Mouse (Mus musculus) effector memory CD4-positive, alpha-beta T cell, adult 5 months (primary cell): ENCODE data around the gene Gm2001. TPM values are rescaled to one million over a fixed set of nuclear protein-coding genes. Genes with fewer than 3 reads are reported as not detected.

ENCODE experiments used
- polyA plus RNA-seq: library from polyadenylated mRNA; unstranded; fragments of 100-300 nt; shearing (Covaris generic); gene quantifications from one replicate; pipeline ENCODE4 v1.2.1, GENCODE M21; 2017

Gene Gm2001
- not detected for polyA plus RNA-seq

DNA sequence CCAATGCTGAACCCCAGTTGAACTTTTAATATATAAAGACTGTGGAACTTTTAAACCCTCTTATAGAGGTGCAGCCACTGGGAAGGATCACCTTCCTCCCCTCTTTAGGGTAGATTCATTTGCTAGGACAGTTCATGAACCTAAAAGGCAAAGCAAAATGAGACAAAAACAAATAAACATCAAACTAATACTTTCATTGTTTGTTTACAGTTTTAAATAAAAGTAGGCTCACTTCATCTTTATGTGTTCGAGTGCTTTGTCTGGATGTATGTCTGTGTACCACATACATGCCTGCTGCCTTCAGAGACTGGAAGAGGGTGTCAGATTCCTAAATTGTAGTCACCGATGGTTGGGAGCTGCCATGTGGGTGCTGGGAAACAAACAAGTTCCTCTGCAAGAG, at the start of gene Gm2001:
Gene Gm2001, minus strand, starts transcription at position 101 of the 400 bp plus-strand sequence.

DNA sequence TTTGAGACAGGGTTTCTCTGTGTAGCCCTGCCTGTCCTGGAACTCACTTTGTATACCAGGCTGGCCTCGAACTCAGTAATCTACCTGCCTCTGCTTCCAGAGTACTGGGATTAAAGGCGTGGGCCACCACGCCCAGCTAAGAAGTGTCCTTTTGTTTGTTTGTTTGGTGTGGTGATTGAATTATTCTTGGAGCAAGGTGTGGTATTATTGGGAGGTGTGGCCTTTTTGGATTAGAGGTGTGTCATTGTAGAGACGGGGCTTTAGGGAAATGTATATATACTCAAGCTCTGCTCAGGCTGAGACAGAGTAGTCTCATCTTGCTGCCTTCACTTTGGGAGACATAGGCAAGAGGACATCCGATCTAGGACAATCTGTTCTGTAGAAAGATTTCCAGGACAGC, 31.6 kb upstream of the Gm2001 start, which contains the start of gene Gm2016:
Gene Gm2016, plus strand, starts transcription at position 301 of the 400 bp plus-strand sequence.

DNA sequence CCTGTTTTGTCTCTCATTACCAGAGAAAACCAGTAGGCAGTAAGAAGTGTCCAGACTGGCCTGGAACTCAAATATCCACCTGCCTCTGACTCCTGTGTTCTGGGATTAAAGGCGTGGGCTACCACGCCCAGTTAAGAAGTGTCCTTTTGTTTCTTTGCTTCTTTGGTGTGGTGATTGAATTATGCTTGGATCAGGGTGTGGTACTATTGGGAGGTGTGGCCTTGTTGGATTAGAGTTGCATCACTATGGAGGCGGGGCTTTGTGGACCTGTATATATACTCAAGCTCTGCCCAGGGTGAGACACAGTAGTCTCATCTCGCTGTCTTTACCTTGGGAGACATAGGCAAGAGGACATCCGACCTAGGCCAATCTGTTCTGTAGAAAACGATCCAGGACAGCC, 25.9 kb downstream of the Gm2001 start, which contains the start of gene BB287469:
Gene BB287469, plus strand, starts transcription at position 301 of the 400 bp plus-strand sequence.

DNA sequence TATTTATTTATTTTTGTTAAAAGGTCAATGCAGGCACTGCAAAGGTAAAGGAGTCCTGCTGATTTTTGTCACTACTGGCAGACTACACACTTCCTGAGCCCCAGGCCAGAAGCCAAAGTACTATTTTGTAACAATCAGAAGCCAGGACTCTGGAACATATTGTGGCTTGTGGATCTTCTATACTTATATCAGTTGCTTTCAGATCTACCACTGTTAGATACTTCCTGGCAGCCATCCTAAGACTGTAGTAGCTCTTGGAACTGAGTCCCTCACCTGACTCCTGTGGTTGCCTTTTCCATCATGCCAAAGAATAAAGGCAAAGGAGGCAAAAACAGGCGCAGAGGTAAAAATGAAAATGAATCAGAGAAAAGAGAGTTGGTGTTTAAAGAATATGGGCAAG, 46.9 kb downstream of the Gm2001 start, which contains the start of gene Gm21936:
Gene Gm21936, plus strand, starts transcription at position 301 of the 400 bp plus-strand sequence.

Other genes starting within 250 kb of the Gm2001 start
- 0.19 TPM for gene Oog1, start 239.7 kb downstream of the Gm2001 start, polyA plus RNA-seq
- gene Gm4027, start 223.5 kb downstream of the Gm2001 start, polyA plus RNA-seq: not detected
- gene Gm16381, start 197.7 kb downstream of the Gm2001 start, polyA plus RNA-seq: not detected
- not detected for gene Gm21319, start 66.6 kb downstream of the Gm2001 start, polyA plus RNA-seq
- gene Gm21936, start 46.8 kb downstream of the Gm2001 start, polyA plus RNA-seq: not detected
- gene BB287469, start 25.8 kb downstream of the Gm2001 start, polyA plus RNA-seq: not detected
- not detected for gene Gm2016, start 31.7 kb upstream of the Gm2001 start, polyA plus RNA-seq
- not detected for gene Gm2022, start 53.0 kb upstream of the Gm2001 start, polyA plus RNA-seq
- gene Gm2035, start 77.5 kb upstream of the Gm2001 start, polyA plus RNA-seq: not detected
- 0.69 TPM for gene Gm2042, start 111.7 kb upstream of the Gm2001 start, polyA plus RNA-seq
- gene Gm2075, start 169.5 kb upstream of the Gm2001 start, polyA plus RNA-seq: not detected
- not detected for gene Gm6803, start 176.4 kb upstream of the Gm2001 start, polyA plus RNA-seq
- not detected for gene Gm2056, start 184.7 kb upstream of the Gm2001 start, polyA plus RNA-seq
- gene Gm16368, start 241.4 kb upstream of the Gm2001 start, polyA plus RNA-seq: not detected